Mouse (Mus musculus) brain, embryonic 18.5 days (tissue): ENCODE results near the gene Baz1a.

Experiments used
- DNase-seq: peaks from one replicate; pipeline ENCODE4 v3.0.0-alpha.2; 2012; ENCODE audit warnings: low read depth, low spot score

The Baz1a gene

DNA sequence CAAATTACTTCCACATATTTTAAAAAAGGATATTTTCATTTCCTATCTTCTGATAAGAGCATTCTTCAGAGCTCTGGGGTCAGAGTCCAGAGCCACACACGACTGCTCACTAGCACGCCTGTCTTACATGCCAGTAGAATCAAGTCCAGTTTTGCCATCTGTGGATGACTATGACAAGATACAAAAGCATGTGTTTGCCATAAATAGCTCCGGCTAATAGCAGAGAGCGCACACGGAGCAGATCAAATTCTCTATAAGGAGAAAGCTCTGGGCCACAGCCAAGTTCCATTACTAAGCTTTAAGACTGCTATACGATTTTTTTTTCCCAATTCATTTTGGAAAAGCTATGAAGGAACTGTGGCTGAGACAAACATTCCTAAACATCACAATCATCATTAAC lies 154.6 kb downstream of the Baz1a start:
- no peak for DNase-seq

GRCm38 (mm10) chr12:54850551-54850950 lies 163.6 kb downstream of the Baz1a start:
- no peak for DNase-seq

DNA sequence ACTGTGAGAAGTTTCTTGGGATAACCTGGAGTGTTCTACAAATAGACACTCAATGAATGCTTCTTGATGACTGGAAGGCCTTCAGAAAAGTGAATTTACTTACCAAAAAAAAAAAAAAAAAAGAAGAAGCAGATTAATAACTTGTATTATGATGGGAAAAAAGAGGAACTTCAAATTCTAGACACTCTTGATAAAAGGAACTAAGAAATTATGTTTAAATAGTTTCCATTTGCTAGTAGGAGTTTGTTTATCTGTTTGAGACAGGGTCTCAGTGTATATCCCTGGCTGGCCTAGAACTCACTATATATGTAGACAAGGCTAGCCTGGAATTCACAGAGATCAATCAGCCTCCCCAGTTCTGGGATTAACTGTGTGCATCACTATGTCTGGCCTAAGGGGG lies 169.7 kb downstream of the Baz1a start:
- DNase-seq: no peak
